Mouse (Mus musculus) lung, embryonic 14.5 days (tissue): Measurements from ENCODE around the gene Tmem160. TPM values are rescaled to one million over a fixed set of nuclear protein-coding genes. Genes with fewer than 3 reads are reported as not detected.

Source experiments
- ATAC-seq: fragments of 200-750 bp; cut with Nextera tagmentation; 2 replicates; pipeline ENCODE4 v1.8.0; 2017; ENCODE audit warnings: mild to moderate bottlenecking, moderate TSS enrichment, moderate library complexity; ENCODE audit not compliant: insufficient read depth
- DNase-seq: peaks from one replicate; pipeline ENCODE4 v3.0.0-alpha.2; 2015
- H3K27ac ChIP-seq: fragments of 300-500 bp; sonication (generic); 2 replicates; pipeline ENCODE4 v1.5.1; 2014; ENCODE audit warnings: low read depth, mild to moderate bottlenecking, moderate library complexity
- H3K27me3 ChIP-seq: fragments of 300-500 bp; sonication (generic); 2 replicates; pipeline ENCODE4 v1.6.1; 2014; ENCODE audit warnings: low read length, control low read depth; ENCODE audit not compliant: insufficient read depth
- H3K36me3 ChIP-seq: fragments of 300-500 bp; sonication (generic); 2 replicates; pipeline ENCODE4 v1.6.1; 2014; ENCODE audit warnings: control low read depth; ENCODE audit not compliant: insufficient read depth
- H3K4me1 ChIP-seq: fragments of 300-500 bp; sonication (generic); 2 replicates; pipeline ENCODE4 v1.6.1; 2014; ENCODE audit warnings: antibody characterized with exemption, control low read depth; ENCODE audit not compliant: insufficient read depth
- H3K4me2 ChIP-seq: fragments of 300-500 bp; sonication (generic); 2 replicates; pipeline ENCODE4 v1.6.1; 2014; ENCODE audit warnings: mild to moderate bottlenecking
- H3K4me3 ChIP-seq: fragments of 300-500 bp; sonication (generic); 2 replicates; pipeline ENCODE4 v1.5.1; 2014; ENCODE audit warnings: low read depth, low read length
- H3K9ac ChIP-seq: fragments of 300-500 bp; sonication (generic); 2 replicates; pipeline ENCODE4 v1.6.1; 2014
- H3K9me3 ChIP-seq: fragments of 300-500 bp; sonication (generic); 2 replicates; pipeline ENCODE4 v1.6.1; 2016; ENCODE audit warnings: low read depth, low read length, control low read depth
- CTCF ChIP-seq: IDR thresholded peaks from 2 replicates; pipeline ENCODE4 v1.5.1; 2016; ENCODE audit warnings: antibody characterized with exemption, low read depth
- WGBS: fragments of 180-500 bp; shearing (Covaris S2); extraction: QIAGEN DNeasy Blood & Tissue Kit; methylation state at CpG from one replicate; pipeline ENCODE4 v1.1.7; 2014; 5-methylcytosine and 5-hydroxymethylcytosine counted together
- polyA plus RNA-seq: library from polyadenylated mRNA; unstranded; fragments of >200 nt; fragmentation: Nextera tagmentation; extraction: Ambion mirVana; gene quantifications from 2 replicates; pipeline ENCODE4 v1.2.1, GENCODE M21; 2014

Gene Tmem160
- polyA plus RNA-seq, 1 experiment from 2014 or later = 46.1 TPM

DNA sequence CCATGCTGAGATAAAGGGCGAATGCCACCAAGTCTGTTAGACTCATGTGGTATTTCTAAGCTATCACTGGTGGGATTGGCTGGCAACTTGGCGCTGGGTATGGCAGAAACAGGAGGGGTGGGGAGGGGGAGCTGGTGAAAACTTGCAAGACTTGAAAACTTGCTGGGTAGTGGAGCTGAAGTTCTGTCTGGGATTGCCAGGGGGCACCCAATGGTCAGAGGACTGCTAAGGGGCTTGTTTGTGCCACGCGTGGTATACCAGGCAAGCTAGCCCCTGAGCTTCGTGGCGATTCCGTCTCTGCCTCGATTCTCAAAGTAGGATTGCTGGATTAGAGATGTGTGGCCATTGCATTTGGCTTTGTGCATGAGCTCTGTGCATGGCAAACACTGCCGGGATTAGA, 37.4 kb downstream of the Tmem160 start:
- H3K27ac ChIP-seq = no peak overlapping the region
- WGBS = 83% methylated on average over 9 of the region's 9 CpGs
- H3K9me3 ChIP-seq = no peaks in the 10 kb centered on the region
- H3K4me1 ChIP-seq = no peaks in the 10 kb centered on the region
- no peak overlapping the region for H3K4me2 ChIP-seq
- no peak overlapping the region for H3K4me3 ChIP-seq
- H3K27me3 ChIP-seq = no peaks in the 10 kb centered on the region
- H3K9ac ChIP-seq = no peak overlapping the region
- ATAC-seq (no peak), DNase-seq (no peak)
- no peak for TF ChIP-seq CTCF
- H3K36me3 ChIP-seq = no peaks in the 10 kb centered on the region

DNA sequence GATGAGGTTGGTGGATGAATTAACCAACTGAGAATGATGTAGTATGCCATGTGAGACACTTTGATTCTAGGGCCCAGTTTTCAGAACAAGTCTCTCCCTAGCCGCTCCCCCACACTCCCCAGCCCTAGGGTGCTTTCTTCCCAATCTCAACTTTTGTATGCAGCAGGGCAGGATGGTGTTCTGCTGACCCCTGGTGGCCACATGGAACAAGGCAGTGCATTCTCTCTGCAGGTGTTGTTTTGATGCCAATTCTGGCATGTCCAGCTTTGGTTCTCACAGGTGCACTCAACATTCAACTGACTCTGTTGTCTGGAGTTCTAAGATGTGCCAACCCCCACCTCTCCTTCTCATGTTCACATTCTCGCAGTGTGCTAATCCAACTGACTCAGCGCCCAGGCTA, 39.2 kb downstream of the Tmem160 start:
- no peaks in the 10 kb centered on the region for H3K4me1 ChIP-seq
- no peaks in the 10 kb centered on the region for H3K9me3 ChIP-seq
- H3K36me3 ChIP-seq = peaks cover 13% of the 10 kb centered on the region
- 29% methylated on average over 3 of the region's 3 CpGs for WGBS
- ATAC-seq = peak; percentile 59; the same call in 1 of the 2 replicates
- peak; percentile 97 for TF ChIP-seq CTCF
- H3K27ac ChIP-seq = no peak overlapping the region
- no peak overlapping the region for H3K4me2 ChIP-seq
- no peak overlapping the region for H3K9ac ChIP-seq
- H3K27me3 ChIP-seq = no peaks in the 10 kb centered on the region
- no peak overlapping the region for H3K4me3 ChIP-seq
- peak; percentile 79 for DNase-seq

GRCm38 (mm10) chr7:16492211-16492610, 39.6 kb downstream of the Tmem160 start:
- no peak overlapping the region for H3K4me2 ChIP-seq
- no peak overlapping the region for H3K9ac ChIP-seq
- no peak for DNase-seq
- 58% methylated on average over 3 of the region's 3 CpGs for WGBS
- no peaks in the 10 kb centered on the region for H3K27me3 ChIP-seq
- no peak overlapping the region for H3K4me3 ChIP-seq
- no peak for TF ChIP-seq CTCF
- no peaks in the 10 kb centered on the region for H3K4me1 ChIP-seq
- no peaks in the 10 kb centered on the region for H3K9me3 ChIP-seq
- ATAC-seq = no peak
- peaks cover 17% of the 10 kb centered on the region for H3K36me3 ChIP-seq
- H3K27ac ChIP-seq = no peak overlapping the region

DNA sequence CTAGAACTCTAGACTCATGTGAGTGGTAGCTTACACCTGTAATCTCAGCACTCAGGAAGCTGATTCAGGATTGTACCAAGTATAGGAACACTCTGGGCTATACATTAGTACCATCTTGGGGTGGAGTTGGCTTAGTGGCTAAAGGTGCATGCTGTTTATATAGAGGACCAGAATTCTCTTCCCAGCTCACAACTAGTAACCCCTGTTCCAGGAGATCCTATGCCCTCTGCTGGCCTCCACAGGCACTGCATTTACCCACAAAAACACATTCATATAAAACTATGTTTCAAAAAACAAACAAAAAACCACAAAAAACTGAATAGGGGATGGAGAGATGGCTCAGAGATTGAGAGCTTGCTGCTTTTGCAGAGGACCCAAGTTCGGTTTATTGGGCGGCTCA, 40.8 kb downstream of the Tmem160 start:
- no peaks in the 10 kb centered on the region for H3K27me3 ChIP-seq
- TF ChIP-seq CTCF = peak; percentile 67
- WGBS = 54% methylated on average over 2 of the region's 2 CpGs
- ATAC-seq = no peak
- no peak overlapping the region for H3K4me3 ChIP-seq
- H3K27ac ChIP-seq = no peak overlapping the region
- peak; percentile 66 for DNase-seq
- no peak overlapping the region for H3K4me2 ChIP-seq
- no peak overlapping the region for H3K9ac ChIP-seq
- no peaks in the 10 kb centered on the region for H3K4me1 ChIP-seq
- H3K36me3 ChIP-seq = peaks cover 29% of the 10 kb centered on the region
- H3K9me3 ChIP-seq = no peaks in the 10 kb centered on the region

GRCm38 (mm10) chr7:16496260-16496659, 43.7 kb downstream of the Tmem160 start:
- H3K27ac ChIP-seq = no peak overlapping the region
- no peak overlapping the region for H3K4me3 ChIP-seq
- no peaks in the 10 kb centered on the region for H3K27me3 ChIP-seq
- H3K9me3 ChIP-seq = no peaks in the 10 kb centered on the region
- H3K36me3 ChIP-seq = peaks cover 44% of the 10 kb centered on the region
- no peak overlapping the region for H3K4me2 ChIP-seq
- H3K4me1 ChIP-seq = no peaks in the 10 kb centered on the region
- no peak overlapping the region for H3K9ac ChIP-seq
- ATAC-seq (no peak), DNase-seq (no peak)
- WGBS = 68% methylated on average over 3 of the region's 3 CpGs
- TF ChIP-seq CTCF = no peak

- ATAC-seq (no peak), DNase-seq (no peak)
- Histone ChIP-seq H3K27me3 (no peaks in the 10 kb centered on the region), H3K27ac (no peak overlapping the region), H3K9ac (no peak overlapping the region), H3K36me3 (peaks cover 77% of the 10 kb centered on the region), H3K4me1 (no peaks in the 10 kb centered on the region), H3K9me3 (no peaks in the 10 kb centered on the region), H3K4me3 (no peak overlapping the region), H3K4me2 (no peak overlapping the region)
- TF ChIP-seq CTCF = no peak
- WGBS = 90% methylated on average over 6 of the region's 6 CpGs
These were observed 47.1 kb downstream of the Tmem160 start for GRCm38 (mm10) chr7:16499671-16500104.

DNA sequence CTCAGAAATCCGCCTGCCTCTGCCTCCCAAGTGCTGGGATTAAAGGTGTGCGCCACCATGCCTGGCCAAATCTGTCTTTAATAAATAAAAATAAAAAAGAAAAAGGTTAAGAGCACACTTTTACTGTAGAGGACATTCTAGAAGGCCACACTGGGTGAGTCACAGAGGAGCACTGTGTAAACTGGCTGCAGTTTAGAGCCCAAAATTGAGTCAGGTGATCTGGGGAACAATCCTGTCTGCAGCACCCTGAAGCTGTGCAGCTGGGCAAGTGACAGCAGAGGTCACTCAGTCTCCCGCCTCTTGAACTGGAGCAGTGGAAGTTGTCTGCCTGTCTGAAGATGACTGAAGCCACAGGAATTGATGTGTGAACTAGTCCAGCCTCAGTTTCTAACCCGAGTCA, 49.0 kb downstream of the Tmem160 start:
- Histone ChIP-seq H3K4me1 (no peaks in the 10 kb centered on the region), H3K4me2 (no peak overlapping the region), H3K4me3 (no peak overlapping the region), H3K27me3 (no peaks in the 10 kb centered on the region), H3K9me3 (no peaks in the 10 kb centered on the region), H3K36me3 (peaks cover 84% of the 10 kb centered on the region), H3K27ac (no peak overlapping the region), H3K9ac (no peak overlapping the region)
- ATAC-seq (no peak), DNase-seq (no peak)
- no peak for TF ChIP-seq CTCF
- 84% methylated on average over 4 of the region's 4 CpGs for WGBS
